Mouse (Mus musculus) retina, postnatal 7 days (tissue): ENCODE measurements around the gene Castor2.

Experiments
- DNase-seq: peaks from one replicate; pipeline ENCODE4 v3.0.0-alpha.2; 2012; ENCODE audit warnings: low read depth, low spot score

The Castor2 gene

DNA sequence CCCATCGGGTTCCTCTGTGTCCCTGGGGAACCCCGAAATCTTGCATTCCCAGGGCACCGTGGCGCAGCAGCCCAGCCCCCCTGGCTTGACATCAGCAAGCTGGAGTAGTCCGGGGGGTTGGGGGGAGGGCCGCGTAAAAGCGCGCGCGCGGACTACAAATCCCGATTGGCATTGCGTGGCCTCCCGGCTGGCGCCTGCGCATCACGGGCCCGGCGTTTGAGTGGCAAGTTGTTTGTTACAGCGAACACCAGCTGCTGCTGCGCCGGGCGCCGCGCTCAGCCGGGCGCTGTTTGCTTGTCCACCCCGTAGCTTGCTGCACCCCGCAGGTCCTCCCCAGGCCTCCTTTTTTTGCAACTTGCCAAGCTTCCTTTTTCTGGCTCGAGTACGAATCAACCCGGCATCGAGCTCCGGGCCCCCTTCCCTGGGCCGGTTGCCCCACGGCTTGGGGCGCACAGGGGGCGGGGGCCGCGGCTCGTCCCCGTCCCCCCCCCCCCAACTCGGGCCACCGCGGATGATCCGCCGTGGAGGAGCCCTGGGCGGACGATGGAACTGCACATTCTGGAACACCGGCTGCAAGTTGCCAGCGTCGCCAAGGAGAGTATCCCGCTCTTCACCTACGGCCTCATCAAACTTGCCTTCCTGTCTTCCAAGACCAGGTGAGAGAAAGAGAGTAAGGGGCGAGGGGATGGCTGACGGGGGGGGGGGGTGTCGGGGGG is at the start of gene Castor2:
Castor2 (plus strand) TSS at position 216 of the 716 bp plus-strand sequence.
- DNase-seq: peak; percentile 86

DNA sequence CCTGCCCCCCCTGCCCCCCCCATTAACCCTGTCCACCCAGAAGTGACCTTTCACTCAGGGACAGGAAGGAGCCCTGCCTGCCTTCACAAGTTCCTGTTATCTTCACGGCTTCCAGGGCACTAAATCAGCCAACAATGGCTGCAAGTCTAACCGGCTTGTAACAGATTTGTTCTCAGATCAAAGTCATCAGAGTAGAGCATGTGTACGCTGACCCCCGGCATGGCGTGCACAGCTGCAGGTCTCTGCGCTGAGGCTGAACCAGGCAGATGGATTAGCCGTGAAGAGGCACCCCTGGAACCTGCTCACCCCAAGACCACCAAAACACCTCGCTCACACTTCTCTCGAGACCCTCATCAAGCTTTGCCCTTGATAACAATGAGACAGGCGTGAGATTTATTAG is 48.8 kb upstream of the Castor2 start:
- DNase-seq: no peak

DNA sequence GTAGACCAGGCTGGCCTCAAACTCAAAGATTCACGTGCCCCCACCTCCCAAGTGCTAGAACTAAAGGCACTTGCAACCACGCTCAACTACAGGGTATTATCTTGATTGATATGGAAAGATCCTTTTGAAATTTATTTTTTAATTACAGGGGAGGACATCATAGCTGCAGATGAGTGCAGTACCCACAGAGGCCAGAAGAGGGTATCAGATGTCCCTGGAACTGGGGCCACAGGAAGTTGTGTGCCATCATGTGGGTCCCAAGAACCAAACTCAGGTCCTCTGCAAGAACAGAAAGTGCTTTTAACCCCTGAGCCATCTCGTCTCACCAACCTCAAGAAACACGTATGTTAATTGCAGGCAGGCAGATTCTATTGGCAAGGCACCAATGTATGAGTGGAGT is 46.9 kb upstream of the Castor2 start:
- DNase-seq: no peak

DNA sequence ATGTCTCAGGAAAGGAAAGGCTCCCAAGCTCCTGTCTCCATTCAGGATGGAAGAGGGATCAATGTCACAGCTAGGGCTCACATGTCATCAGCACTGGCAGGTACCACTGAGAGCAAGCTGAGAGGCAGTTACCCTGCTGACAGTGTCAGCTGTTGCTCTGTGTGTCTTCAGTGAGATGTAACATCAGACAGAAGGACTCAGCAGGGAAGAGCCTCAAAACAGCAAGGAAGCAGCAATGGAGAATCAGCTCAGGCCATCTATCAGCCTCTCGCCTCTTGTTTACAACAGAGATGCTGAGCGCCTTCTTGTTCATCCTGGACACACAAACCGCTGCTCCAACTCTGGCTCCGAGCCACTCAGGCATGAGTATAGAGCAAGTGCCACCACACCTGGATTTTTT is 45.0 kb upstream of the Castor2 start:
- DNase-seq: no peak

DNA sequence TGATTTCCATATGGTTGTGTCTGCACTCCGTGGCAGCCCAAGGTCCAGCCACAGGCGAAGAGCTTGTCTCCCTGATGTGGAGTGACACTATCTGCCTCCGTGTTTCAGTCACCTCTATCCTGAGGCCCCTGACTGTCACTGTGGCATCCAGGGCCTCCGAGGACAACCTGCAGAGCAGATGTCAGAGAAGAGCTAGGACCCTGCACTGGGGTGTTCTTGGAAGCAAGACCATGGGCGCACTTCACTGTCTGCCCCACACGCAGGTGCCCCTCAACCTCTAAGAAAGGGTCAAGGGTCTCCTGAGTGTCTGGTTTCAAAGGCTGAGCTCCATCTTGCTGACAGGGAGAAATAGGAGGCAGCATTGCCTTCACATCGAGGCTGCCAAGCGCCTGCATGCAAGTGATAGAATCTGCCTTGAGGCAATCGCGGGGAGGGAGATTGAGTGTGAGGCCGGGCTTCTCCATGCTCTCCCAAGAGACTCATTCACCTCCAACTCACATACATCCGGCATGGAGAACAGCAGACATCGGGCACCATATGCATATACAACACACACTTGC is 40.6 kb upstream of the Castor2 start:
- no peak for DNase-seq

DNA sequence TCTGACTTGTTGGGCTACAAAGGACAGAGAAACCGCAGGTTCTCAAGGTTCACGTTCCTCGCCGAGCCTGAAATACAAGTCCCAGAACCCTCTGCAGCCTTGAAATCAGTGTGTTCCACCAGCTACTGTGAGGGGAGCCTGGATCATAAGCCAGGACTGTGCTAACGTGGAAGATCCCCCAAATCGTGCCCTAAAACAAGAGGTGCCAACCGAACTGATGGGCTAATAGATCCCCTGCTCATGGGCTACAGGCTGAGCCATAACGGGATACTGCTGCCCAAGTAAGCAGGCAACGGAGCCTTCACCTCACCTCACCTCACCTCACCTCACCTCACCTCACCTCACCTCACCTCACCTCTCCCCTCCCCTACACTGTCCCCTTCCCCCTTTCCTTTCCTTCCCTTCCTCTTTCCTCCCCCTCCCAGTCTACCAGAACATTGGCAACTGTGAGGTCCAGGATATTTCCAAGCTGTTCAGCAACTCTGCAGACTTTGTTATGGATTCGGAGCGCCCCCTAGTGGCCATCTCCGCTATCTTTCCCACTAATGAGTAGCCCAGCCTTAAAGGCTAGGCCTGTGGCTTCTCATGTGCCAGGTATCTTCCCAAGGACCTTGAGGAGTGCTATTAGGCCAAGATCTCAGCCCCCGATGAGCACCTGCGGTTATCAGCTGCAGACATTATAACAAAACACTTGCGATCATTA is 36.0 kb upstream of the Castor2 start:
- peak; percentile 64 for DNase-seq

DNA sequence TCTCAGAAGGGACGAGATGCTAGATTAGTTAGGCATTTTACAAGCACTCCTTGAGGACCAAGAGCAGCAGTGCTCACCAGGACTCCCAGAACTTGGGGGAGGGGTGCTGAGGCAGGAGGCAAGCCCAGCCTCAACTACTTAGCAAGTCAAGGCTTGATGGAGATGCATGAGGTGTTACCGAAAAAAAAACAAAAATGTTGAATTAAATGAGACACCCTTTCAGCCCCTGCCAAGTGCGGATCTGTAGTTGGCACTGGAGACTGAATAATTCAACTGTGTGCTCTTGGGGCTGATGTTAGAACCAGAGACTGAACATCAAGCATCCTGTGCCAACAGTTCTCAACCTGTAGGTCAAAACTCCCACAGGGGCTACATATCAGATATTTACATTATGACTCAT is 33.2 kb upstream of the Castor2 start:
- DNase-seq: no peak

DNA sequence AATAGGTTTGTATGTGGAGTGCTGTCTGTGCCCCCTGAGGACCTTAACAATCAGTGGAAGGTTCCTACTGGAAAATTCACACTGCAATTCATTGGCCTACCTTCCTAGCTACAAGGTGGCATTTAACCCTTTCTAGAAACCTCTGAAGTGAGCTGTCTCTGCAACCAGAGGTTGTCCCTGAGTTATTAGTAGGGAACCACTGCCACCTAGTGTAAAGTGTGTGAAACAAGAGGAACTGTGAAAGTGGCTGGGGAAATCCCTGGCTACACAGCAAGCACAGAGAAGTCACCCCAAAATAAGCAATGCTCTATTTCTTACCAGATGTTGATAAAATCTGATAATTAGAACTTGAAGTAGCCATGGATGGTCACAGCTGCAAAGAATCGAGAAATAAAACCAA is 31.6 kb upstream of the Castor2 start:
- DNase-seq: no peak

DNA sequence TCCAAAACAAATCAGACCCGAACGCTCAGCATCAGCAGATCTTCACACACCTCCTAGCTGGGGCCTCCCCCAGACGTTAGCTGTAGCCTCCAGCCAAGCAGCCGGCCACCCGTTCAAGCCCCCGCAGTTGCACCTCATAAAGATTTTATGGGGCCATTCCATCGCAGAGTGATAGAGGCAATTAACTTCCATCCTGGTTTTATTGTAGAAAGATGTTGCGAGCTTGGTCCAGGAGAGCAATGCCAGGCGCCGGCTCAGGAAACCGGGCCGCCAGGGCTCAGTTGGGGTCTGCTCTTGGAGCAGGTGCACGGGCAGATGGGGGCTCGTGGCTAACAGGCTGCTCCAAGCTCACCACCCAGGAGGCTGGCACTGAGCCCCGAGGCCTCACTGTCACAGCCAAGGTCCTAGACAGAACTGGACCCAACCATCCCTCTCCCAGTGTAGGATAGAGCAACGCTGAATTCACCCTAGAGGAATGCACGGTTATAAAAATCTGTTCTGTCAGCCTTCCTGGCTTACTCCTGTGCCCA is 25.9 kb upstream of the Castor2 start:
- no peak for DNase-seq

DNA sequence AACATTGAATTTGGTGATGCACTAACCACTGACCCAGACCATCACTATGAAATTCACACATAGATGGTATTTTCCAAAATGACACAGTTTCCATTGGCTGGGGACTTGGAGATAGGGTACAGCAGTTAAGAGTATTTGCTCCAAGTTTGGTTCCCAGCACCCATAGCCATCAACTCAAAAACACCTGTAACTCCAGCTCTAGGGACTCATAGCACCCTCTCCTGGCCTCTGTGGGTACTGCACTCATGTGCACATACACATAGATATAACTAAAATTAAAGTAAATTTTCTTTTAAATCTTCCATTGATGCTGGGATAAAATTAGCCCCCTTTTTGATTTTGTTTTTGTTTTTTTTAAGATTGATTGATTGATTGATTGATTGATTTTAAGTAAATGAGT is 25.1 kb upstream of the Castor2 start:
- DNase-seq: no peak

DNA sequence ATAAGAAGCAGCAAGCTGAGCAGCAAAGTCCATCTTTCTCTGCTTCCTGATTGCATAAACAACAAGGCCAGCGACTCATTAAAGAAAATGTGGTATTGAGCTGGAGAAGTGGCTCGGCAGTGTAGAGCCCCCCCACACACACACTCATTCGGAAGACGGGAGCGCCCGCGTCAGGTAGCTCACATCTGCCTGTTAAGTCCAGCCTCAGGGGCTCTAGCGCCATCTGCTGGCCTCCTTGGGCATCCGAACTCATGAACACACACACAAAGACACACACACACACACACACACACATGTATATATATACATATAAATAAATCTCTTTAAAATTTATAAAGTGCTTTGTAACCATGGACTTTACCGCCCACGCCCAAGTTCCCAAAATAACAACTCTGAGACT is 23.3 kb upstream of the Castor2 start:
- no peak for DNase-seq

DNA sequence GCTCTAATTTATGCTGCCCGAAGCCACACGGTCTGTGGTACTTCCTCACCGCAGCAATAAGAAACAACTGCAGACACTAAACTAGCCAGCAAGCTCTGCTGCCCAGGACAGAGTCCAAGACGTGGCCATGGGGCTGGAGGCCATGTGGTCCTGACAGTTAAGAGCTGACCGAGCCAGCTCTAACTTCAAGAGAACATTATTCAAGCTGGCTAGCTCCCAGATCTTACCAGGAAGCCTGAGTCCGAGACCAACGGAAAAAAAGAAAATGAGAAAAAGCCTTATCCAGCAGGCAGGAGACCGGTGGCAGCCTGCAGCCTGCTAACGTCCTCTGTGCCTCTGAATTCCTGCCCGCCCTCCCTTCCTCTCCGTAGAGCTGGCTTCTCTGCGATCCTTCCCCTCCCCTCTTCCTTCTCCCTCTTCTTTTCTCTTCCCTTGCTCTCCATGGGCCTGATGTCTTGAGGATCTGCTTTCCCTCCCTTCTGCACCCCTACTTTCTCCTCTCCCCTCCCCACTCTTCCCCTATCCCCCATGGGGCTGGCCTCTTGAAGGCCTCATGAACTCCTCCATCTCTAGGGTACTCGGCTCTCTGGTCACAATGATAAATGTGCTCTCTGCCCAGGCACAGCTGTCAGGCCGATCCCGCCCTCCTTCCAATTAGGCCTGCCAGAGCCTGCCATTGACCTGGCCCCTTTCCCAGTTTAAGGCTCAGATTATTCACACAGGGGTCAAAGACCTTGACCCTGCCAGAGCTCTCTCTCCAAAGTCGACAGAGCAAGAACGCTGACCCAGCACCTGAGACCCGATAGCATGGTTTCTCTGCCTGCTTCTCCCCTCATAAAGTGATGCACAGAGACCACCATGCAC is 18.6 kb upstream of the Castor2 start:
- DNase-seq: no peak

DNA sequence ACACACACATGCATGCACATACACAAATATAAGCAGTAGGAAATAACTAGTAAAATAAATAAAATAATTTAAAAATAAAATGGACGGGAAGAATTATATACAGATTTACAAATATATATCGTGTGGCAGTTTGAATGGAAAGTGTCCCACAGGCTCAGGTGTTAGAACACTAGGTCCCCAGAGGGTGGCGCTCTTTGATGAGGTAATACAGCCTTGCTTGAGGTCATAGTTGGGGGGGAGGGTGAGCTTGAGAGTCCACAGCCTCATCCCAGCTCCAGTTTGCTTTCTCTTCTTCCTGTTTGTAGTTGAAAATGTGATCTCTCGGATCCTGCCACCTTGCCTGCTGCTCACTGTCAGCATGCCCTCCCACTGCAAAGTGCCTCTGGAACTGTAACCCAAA is 14.3 kb upstream of the Castor2 start:
- DNase-seq: no peak

DNA sequence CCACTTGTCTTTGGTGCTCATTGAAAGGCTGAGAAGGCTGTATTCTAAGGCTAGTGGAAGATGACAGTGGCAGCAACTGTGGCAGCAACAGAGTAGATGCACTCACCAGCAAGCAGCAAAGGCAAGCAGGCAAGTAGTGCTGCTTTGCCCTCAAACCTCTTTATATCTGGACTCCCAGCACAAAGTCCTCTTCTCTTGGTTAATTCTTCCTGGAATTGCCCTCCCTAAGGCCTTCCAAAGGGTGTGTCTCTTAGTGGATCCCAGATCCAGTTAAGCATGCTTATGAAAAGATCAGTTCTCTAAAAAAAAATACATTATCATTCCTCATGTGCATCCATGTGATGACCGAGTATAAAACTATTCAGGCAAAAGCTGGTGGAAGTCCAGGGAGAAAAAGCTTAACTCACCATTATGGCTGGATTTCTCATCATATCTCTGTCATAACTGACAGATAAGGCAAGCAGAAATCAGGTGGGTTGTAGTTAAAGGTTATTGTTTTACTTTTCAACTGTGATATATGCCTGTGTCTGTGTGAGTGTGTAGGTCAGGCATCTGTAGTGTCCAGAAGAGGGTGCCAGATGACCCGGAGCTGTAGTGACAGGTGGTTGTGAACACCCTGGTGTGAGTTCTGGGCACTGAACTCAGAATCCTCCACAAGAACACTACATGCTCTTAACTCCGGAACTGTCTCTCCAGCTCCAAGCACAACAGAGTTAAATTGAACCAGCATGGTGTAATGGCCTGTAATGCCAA is 13.4 kb upstream of the Castor2 start:
- DNase-seq: no peak

DNA sequence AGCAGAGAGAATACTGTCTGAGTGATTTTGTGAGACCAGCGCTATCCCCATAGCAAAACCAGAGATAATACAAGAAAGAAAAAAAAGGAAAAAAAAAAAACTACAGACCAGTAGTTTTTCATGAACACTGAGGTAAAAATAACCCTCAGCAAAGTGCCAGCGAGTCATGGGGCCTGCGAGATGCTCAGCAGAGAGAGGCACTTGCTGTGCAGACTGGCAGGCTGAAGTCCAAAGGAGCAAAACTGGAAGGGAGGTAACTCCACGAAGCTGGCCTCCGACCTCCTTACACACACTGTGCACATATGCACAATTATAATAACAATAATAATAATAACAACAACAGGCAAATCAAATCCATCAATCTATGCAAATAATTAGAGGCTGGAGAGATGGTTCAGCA is 12.3 kb upstream of the Castor2 start:
- DNase-seq: no peak

DNA sequence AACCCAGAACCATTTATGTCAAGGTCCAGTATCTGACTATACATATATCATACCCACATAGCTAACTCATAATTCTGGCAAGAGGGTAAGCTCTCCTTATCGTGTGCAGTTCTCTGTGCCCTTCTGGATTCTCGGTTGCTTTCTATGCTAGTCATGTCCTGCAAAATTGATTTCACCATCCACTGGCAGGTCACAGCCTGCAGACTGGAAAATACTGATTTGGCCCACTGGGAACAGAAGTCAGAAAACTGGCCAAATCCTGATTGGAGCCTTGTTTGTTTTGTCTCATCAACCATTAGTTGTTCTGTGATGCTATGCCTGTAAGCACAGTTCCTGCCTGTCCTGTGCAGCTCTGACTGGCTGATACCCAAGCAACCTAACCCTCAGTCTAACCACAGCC is 3.7 kb upstream of the Castor2 start:
- no peak for DNase-seq

DNA sequence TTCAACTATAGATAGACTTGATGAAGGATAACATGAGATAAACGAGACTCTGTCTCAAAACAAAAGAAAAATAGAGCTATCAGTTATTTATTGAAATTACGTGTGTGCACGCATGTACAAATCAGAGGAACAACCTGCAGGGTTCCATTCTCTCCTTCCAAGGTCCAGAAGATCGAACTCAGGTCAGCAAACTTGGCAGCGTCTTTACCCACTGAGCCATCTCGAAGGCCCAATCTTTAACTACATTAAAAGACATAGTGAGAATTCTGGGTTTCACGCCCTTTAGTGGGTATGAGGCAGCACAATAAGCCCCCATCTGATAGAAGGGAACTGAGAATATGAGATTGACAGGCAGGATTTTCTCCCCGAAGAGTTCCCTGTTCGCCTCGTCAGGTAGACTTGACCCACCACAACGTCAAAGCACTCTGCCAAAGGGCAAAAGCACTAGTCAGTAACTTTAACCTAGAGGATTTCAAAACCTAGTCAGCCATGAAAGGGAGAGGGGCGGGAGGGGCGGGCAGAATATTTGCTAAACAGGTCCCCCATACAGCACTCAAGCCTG is 1.1 kb upstream of the Castor2 start:
- DNase-seq: no peak

DNA sequence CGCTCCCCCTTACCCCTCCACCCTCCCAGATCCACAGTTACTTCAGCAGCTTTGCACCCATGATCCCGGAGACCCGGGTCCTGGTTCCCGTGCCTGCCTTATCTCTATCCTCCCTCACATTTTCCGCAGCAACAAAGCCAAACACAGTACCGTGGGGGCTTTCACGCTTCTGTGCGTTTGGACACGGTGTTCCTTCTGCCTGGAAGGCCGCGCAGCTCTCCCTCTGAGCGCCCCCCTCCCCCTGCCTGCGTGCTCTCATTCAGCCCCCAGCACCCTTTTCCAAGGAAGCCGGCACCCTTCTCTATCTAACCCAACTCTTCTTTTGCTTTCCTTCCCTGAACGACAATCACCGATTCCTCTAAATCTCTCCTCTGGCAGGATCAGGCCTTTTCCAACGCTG is 535 bp upstream of the Castor2 start:
- DNase-seq: peak; percentile 28

DNA sequence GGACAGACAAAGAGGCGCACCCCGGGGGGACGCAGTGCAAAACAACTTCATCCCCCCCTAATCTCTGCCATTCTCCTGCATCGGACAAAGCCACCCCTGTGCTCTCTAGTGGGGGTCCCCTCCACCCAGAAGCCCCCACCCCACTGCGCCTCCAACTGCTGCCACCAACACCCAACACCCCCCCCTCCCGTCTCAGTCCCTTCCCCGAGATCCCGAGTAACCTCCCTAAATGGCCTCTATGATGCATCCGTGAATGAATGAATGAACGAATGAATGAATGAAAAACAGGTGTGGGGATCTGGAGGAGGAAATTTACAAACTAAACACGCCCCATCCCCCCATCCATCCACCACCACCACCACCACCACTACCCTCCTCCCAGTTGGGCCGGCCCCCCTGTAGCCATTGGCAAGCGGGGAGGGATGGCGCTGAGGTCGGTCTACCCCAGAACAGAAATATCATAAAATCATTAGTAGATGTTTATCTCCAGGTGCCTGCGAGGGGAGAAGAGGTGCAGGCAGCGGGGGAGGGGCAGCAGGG is 791 bp downstream of the Castor2 start:
- no peak for DNase-seq

DNA sequence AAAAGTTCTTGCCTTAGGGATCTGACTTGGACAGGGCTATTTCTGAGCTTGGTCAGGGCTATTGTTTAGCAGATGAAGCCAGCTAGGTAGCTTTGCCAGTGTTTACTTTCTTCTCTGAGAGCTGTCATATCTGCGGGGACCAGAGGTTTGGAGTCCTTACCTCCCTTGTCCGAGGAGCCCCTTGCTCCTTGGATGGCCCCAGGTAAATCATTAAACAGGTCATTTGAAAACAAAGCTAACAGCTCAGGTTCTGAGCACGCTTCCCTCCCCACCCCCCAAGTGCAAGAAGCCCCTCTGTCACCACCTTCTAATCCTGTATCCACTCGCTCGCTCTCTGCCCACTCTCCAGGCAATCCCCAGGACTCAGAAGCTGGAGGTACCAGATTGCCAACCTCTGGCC is 1.8 kb downstream of the Castor2 start:
- DNase-seq: no peak

DNA sequence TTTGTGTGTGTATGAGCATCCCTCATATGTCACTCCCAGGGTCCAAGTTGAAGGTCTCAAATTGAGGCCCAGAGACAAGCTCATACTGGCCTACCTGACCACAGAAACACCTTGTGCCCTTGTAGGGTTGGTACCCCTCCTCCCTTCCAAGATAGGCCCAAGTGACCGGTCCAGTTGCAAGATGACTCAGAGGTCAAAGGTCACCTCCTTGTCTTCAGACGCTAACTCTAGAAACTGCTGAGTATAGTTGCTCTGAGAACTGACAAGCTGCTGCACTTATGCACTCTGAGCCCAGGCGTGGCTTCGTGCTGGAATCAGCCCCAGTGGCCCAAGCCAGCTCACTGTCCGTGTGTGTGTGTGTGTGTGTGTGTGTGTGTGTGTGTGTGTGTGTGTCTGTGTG is 2.4 kb downstream of the Castor2 start:
- no peak for DNase-seq
